Mouse (Mus musculus): Measurements from ENCODE around the gene Rad51b.

The Rad51b gene

DNA sequence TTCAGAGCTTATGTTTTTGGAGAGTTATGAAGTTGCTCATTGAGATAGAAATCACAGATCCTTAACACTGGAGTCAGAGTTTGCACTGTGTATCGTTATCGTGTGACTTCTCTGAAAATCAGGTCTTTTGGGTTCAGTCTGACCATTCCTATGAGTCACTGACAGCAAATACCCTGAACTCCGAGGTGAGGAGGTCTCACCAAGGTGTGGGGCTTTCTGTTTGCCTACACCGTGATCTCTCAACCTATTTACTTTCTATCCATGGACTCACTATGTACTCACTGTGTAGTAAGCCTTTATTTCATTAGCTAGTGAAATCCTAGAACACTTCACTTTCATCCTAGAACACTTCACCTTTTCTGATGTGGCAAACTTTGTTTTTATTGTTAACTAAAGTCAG is 34.6 kb downstream of the Rad51b start:
- no peak for DNase-seq (ENCODE audit: low spot score)

DNA sequence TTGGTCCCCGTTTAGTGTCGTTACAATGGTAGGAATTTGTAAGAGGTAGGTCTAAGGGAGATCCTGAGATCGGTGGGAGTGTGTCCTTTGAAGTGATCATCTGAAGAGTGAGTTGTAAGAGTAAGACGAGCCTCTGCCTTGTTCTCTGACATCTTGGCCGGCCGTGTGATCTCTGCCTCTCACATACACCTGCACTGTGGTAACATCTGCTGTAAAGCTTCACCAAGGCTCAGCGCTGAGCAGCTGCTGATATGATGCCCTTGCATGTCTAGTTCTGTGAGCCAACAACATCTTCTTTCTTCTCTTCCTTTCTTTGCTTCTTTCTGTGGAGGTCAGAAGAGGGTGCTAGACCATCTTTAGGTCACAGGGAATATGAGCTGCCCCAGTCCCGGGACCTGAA is 41.7 kb downstream of the Rad51b start:
- no peak for DNase-seq (ENCODE audit: low spot score)

DNA sequence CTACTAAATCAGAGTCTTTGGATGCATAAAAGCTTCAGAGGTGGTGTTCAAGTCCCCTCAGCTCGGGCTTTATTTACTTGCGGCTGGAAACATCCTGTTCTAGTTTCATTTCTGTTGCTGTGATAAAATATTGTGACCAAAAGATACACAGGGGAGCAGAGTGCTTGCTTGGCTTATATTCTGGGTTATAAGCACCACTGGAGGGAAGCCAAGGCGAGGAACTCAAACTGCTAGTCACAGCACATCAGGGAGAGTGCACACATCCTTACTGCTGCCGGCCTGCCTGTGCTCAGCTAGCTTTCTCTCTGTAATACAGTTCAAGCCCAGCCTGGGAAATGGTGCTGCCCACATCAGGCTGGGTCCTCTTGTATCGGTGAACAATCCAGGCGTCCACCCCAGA is 43.4 kb downstream of the Rad51b start:
- no peak for DNase-seq (ENCODE audit: low spot score)

DNA sequence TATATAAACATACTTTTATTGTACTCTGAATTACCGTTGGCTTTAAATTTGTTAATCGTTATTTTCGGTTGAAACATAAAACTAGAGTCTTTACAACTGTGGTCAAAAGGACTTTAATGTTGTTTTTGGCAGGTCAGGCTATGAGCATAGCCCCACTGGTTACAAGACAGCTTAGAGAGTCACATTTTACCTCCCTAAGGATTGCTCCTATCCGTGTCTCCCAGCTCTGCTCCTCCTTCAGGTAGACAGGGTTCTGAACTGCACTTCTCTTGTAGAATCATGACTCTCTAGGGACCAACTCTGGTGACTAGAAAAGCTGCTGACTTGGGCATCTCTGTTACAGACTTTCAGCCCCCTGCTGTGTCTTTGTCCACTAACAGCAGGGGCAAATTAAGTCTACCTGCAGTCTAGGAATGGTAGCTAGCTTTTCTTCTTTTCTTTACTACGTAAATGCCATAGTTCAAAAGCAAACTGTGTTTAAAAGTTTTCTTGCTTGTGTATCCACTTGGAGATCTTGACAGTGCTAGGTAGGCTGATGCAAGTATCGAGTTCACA is 44.3 kb downstream of the Rad51b start:
- DNase-seq (ENCODE audit: low spot score), result no peak

DNA sequence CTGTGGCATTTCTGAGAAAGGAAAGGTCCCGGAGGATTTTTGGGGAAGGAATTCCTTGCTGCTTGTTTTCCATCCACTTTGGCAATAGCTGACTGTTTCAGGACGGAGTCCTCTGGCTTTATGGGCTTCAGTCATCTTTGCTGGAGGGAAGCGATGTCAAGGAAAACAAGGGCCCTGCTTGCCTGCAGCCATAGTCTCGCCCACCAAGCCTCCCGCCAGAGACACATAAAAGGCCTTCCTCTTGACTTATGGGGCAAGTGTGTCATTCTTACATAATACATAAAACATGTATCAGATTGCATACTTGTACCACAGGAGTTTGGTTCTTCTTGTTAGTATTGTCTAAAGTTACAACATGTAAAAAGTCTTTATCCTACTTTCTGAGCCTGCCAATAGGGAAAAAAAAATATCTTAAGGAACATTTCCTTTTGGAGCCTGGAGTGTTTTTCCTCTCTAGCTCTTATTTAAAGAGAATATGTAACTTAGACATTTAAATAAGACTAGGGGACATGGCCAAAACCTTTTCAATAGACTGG is 49.2 kb downstream of the Rad51b start:
- no peak for DNase-seq (ENCODE audit: low spot score)

DNA sequence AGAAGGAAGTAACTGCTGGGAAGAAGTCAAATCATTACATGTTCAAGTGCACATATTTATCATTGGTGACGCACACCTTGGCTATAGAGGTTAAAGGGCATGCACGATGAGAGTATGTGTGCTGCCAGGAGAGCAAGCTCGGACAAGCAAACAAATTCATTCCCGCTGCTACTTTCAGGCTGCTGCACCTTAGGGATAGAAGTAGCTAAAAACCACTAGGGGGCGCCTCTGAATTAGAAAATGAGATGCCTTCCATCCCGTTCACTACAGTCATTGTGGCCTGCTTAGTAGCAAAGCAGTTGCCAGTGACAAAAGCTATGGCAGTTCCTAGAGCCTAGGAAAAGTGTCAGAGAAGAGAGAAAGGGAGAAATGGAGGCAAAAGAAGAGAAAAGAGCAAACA is 50.6 kb downstream of the Rad51b start:
- DNase-seq (ENCODE audit: low spot score), result no peak

DNA sequence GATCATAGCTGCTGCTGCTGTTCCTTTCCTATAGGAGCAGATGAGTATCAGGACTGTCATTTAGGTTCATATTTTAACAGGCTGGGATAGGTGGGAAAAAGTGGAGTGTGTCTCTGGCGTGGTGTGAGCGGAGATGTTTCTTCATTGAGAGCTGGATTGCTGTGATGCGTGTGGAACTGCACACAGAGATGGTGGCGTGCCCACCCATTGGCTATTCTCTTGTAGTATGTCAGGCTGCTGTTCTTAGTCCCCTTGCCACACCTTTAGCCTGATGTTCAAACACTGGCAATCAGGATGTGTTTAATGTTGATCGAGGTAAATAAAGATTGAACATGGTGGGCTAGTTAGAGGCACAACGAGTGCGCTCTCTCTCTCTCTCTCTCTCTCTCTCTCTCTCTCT is 54.4 kb downstream of the Rad51b start:
- DNase-seq (ENCODE audit: low spot score), result no peak

DNA sequence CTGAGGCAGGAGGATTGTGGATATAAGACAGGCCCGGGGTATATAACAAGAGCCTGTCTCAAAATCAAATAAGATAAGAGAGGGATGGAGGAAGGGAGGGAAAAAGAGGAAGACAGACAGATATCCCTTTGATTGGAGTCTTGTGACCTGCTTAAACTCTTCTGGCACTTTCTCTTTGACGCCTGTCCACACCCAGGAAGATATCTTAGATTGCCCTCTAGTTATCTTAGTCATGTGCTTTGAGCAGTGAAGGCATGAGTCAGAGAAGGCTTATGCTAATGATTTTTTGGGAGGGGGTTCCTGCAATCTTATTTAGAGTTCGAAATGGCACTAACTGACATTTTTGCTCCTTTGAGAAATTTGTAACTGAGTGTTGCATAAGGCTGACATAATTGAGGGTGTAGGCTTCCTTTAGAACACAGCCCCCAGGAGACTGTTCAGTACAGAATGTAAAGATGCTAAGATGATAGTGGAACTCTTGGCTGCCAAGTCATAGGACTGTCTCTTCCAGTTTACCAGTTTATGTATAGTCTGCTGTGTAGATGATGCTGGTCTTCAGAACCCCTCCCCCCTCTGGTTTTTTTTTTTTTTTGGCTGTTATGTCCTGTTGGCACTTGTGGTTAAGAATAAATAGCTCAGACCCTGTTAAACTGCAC is 55.1 kb downstream of the Rad51b start:
- DNase-seq (ENCODE audit: low spot score), result no peak

DNA sequence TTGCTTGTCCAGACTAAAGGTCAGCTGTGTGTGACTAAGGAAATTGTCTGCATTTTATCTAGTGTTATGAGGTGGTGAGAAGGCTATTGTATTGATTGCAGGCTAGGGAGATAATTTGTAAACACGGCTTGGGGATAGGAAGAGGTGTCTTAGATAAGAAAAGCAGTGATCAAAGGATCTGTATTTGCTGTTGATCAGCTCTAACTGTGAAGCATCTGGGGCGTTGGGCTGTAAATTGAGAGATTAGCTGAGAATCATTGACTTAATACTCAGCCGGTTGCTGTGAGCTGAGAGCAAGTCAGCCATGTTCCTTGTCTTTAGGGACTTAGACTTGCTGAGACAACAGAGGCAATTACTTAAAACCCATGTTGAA is 55.6 kb downstream of the Rad51b start:
- no peak for DNase-seq (ENCODE audit: low spot score)

DNA sequence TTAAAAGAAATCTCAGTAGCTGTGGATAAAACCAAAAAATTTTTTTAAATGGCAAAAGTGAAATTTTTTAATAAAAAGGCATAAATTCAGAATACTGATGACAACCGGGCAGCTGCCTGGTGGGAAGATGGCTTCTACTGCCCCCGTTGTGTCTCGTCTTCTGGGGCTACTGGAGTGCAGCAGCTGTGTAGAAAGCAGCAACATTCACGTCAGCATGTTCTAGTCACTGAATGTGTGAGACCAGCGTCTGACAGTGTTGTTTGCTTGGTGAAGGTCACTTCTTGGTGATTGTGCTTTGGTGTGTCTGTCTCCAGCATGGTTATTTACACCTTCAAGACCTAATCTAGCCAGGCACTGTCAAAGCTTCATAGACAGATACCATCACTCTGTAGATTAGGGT is 56.3 kb downstream of the Rad51b start:
- no peak for DNase-seq (ENCODE audit: low spot score)

DNA sequence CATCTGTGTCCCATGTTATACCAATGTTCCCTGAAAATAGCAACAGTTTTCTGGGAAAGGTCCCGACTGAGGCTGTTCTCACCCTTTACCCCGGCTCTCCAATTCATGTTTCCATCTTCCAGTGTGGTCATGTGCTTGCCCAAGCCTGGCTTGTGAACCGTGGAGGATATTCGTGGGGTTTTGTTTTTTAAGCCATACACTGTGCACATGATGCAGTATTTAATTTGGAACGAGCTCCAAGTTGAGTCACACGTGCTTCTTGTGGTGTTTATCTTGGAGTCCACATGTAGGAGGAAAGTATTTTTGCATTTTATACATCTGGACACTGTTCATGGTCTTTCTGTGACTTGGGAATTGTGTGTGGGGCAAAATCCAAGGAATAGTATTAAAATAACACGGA is 57.5 kb downstream of the Rad51b start:
- DNase-seq (ENCODE audit: low spot score), result no peak

DNA sequence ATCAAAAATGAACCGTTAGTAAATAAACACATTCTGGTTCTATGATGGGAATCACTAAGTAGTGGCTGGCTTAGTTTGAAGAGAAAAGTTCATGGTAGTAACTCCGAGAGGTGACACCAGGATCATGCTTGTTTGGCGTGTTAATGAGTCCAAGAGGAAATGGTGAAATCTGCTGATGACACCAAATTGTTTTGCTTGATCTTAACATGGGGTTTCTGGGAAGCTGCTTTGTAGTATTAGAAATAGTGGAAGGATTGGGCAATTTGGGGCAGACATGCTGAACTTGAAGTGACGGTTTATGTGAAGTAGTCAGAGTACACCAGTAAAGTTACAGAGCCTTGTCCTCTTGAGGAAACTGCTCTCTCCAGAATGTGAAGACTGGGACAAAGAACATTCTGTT is 59.1 kb downstream of the Rad51b start:
- no peak for DNase-seq (ENCODE audit: low spot score)

DNA sequence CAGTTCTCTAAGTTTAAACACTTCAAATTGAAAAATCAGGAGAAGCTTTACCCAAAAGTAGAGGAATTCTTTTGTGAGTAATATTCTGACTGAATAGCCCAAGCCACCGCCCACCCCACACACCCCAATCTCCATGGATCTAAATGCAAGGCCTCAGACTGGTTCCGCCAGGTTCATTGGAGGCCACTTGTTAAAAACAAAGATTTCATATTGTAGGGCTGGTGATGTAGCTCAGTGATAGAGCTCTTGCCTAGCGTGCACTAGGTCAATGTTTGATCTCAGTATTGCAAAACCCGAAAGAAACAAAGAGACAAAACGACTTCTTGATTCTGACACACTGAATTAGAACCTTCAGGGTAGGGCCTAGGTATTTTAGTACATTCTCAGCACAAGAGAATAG is 60.5 kb downstream of the Rad51b start:
- DNase-seq (ENCODE audit: low spot score), result no peak

DNA sequence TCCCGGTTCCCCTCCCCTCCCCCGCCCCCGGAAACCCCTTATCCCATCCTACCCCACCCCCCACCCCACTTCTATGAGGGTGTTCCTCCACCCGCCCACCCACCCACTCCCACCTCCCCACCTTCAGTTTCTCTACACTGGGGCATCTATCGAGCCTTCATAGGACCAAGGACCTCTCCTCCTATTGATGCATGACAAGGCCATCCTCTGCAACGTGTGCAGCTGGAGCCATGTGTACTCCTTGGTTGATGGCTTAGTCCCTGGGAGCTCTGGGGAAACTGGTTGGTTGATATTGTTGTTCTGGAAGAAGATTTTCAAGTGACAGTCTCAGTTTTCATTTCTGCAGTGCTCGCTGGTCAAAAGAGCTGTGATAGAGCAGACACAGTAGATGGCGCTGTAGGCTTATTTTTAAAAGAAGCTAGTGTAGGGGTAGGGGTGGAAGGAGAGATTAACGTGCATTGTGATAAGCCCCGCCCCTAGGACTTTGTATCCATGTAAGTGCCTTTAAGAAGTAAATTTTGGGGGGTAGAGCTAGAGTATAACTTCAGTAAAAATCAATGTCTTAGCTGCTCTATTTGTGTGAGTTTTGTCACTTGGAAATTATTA is 61.6 kb downstream of the Rad51b start:
- DNase-seq (ENCODE audit: low spot score), result no peak

DNA sequence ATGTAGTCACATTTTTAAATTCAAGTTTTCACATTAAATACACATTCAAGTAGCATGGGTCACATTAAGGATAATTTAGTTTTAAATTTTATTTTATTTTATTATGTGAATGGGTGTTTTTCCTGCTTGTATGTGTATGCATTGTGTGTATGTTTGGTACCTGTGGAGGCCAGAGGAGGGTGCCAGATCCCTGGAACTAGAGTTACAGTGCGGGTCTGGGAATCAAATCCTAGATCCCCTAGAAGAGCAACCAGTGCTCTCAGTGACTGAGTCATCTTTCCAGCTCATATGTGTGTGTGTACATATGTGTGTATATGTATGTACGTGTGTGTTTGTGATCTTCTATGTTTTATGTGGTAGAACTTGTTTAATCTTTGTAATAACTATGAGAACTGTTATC is 62.3 kb downstream of the Rad51b start:
- no peak for DNase-seq (ENCODE audit: low spot score)

DNA sequence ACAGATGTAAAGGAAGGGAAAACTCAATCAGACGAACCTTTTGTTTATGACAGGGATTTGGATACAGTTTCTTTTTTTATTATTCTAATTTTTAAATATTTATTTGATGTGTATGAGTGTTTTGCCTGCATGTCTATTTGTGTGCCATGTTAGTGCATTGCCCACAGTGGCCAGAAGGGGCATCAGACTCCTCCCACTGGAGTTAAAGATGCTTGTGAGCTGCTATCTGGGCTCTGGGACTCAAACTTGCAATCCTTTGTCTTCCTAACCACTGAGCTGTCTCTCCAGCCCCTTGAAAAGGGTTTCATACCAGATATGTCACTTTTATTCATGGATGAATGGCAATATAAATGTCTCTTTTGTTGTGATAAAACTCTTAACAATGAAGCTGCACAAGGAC is 65.1 kb downstream of the Rad51b start:
- DNase-seq (ENCODE audit: low spot score), result no peak

DNA sequence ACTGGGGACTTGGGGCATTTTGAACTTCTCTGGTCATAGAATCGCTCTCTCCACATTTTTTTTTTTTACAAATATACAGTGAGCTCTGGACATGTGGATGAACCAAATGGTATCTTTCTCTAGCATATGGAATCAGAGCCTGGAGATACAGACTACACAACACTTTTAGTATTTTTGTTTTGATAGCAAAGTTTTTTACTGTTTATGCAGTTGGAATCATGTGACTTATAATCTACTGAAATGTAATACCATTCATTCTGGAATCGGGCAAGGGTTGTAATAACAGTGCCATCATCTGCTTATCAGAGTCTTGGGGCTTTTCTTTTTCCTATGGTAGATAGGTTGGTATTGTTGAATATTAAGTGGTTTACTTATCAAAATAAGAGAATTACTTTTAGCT is 67.2 kb downstream of the Rad51b start:
- no peak for DNase-seq (ENCODE audit: low spot score)

DNA sequence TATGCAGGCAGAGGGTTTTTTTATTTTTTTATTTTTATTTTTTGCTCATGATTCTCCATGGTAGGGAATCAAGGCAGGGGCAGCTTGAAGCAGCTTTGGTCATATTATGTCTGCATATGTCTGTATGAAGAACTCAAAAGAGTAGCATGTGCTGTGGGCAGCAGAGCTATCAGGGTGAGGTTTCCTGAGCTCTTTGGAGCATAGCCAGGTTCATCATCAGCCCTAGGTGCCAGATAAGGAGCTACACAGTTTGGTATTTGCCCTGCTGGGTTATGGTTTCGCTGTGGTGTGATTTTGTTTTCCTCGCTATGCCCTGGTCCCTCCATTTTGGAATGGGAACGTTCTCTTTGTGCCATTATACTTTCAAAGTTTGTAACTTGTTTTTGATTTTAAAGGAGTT is 71.7 kb downstream of the Rad51b start:
- DNase-seq (ENCODE audit: low spot score), result no peak

DNA sequence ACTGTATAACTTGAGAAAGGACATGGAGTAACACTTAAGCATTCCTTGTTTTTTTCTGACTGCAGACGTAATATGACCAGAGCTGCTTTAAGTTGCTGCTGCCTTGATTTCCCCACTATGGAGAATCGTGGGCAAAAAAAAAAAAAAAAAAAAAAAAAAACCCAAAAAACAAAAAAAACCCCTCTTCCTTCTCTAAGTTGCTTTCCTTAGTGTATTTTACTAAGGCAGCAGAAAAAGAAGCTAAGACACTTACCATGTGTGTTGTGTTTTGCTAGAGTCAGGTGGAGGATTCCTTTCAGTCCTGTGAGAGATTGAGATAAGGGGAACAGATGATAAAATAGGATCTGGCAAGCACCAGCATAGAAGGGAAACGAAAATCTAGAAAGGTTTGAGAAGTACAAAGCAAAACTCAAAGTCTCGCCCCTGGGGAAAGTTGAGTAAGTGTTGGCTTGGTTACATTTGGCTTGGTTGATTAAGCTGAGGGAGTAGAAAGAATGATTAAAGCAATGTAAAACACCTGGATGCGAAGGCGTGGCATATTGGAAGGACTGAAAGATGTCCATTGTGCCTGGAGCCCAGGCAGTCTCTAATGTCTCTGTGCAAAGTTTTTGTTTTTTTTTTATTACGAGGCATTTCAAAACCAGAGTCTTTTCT is 72.6 kb downstream of the Rad51b start:
- DNase-seq (ENCODE audit: low spot score), result no peak

DNA sequence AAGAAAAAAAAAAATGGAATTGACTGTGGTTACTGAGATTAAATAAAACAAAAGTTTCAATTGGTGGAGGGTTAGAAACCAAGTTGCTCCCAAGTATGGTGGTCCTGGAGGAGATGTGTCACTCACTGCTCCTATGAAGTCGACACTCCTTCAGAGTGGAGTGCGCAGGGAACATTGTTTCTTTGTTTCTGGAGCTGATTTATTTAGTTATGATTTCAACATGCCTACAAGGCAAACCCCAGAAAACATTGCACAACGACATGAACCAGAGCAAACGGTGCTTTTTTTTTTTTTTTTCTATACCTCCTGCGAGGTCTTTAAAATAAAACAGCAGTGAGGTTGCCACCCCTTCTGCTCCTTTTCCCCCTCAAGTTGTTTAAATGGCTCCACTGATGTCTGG is 75.6 kb downstream of the Rad51b start:
- no peak for DNase-seq (ENCODE audit: low spot score)

DNA sequence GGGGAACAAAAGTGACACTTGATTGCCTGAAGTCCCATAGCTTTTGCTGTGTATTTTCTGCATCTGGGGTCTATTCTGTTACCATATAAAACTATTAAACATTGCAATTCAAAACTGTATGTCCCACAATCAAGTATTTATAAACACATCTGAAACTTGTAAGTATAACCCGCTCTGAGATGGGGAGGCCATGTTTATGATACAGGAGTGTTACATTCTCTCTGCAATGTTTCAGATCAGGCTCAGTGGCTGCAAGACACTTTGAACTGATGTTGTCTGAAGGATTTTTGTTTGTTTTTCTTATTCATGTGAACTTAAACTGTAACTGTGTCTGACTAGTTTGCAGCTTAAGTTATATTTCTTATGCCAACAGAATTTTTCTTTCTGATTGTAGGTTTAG is 80.3 kb downstream of the Rad51b start:
- DNase-seq (ENCODE audit: low spot score), result no peak

DNA sequence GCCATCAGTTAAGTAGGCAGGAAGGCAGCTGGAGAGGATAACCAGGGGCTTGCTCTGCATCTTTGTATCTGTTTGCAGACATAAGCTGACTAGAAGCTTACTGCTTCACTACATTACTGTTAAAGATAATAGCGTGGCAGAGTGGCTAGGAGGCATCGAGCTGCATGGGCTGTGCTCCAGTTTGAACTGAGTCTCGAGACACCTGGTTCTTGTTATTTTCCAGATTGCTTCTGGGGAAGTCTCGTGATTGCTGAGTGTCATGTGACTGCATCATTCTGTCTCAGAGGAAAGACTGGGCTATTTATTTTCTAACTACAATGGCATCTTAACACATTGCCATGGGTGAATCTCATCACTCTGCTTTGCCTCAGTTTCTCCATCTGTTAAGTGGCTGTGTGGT is 80.8 kb downstream of the Rad51b start:
- no peak for DNase-seq (ENCODE audit: low spot score)

DNA sequence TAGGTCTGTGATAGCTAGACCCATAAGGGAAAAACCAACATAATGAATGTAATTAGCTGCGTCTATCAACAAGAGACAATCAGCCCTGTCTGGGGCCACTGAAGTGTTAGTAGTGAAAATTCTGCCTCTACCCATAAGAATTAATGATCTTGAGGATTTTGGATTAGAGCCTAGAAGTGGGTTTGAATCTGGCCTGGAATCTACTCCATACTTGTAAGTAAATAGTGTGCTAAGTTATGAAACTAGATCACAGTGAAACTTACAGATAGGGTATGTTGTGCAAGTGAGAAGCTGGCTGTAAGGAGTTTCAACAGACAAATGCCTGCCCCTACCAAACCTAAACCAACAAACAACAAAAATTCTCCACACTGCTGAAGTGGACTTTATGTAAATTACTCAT is 83.1 kb downstream of the Rad51b start:
- no peak for DNase-seq (ENCODE audit: low spot score)
